ENCODE assay signal across 8 mouse cellular contexts in genomic region chr12:105010213-105010790, GRCm38 (mm10). TPM values are rescaled to one million over a fixed set of nuclear protein-coding genes. Genes with fewer than 3 reads are reported as not detected.
DNase-seq lines count a peak whose midpoint lies in the region; ATAC-seq and TF ChIP-seq lines count a peak whose summit lies in the region.

No protein-coding gene starts in this region.

- no peak for DNase-seq in cerebellum, adult 2 months
- DNase-seq in cerebellum, adult 8-10 months = no peak
- peak; percentile 64 for DNase-seq in ES-CJ7 (ENCODE audit: low read depth, low spot score)
- no peak for DNase-seq in B cell, adult 2 months
- no peak for DNase-seq in right cerebral cortex, postnatal 10 days (ENCODE audit: low spot score in 2 of 2)
- DNase-seq in adrenal gland, adult 8-10 months = no peak

- no peaks in the 10 kb centered on the region for H3K9me3 ChIP-seq in megakaryocyte, embryonic 14.5 days

- peaks cover 6% of the 10 kb centered on the region; the same call in 1 of the 2 replicates for H3K27me3 ChIP-seq in cerebellum, adult 2 months (ENCODE audit: control insufficient read depth, insufficient read depth, low read length)
- H3K27me3 ChIP-seq in megakaryocyte, embryonic 14.5 days (replicated peaks) = no peaks in the 10 kb centered on the region

- TF ChIP-seq CTCF in cerebellum, adult 2 months (IDR thresholded peaks at IDR 0.05; ENCODE audit: borderline replicate concordance, insufficient read depth, low read depth, low read length) = no peak

- 33% methylated on average over 9 of the region's 9 CpGs for WGBS in cerebellum, adult 2 months

- no peak for TF ChIP-seq POLR2A in cerebellum, adult 2 months (IDR thresholded peaks at IDR 0.05; ENCODE audit: borderline replicate concordance, insufficient read depth, low read length)

- ATAC-seq in granulocyte monocyte progenitor cell, adult 5-6 weeks (replicated peaks; ENCODE audit: poor library complexity, severe bottlenecking) = peak; percentile 2; the same call in 1 of the 2 replicates

- H3K36me3 ChIP-seq in megakaryocyte, embryonic 14.5 days (replicated peaks; ENCODE audit: low read length) = peaks cover 22% of the 10 kb centered on the region

- no peak overlapping the region for H3K27ac ChIP-seq in cerebellum, adult 2 months (ENCODE audit: insufficient read depth, low read length)

- H3K4me1 ChIP-seq in cerebellum, adult 2 months (ENCODE audit: control insufficient read depth, insufficient read depth, low read length) = no peaks in the 10 kb centered on the region
- H3K4me1 ChIP-seq in megakaryocyte, embryonic 14.5 days = peaks cover 92% of the 10 kb centered on the region

- peak overlapping the region; percentile 10 for H3K4me3 ChIP-seq in cerebellum, adult 2 months (replicated peaks; ENCODE audit: insufficient read depth, low read depth, low read length)
- peak overlapping the region; percentile 98 for H3K4me3 ChIP-seq in megakaryocyte, embryonic 14.5 days (replicated peaks)

RNA-seq across cellular contexts. Expression of gene Syne3, which starts 0.7 kb away (rescaled TPM):
- polyA plus RNA-seq in cerebellum, adult 2 months (2012; rRNA removed) = 1.1 and 1.2 TPM in 2 replicates
- 13.4 and 20.1 TPM in 2 replicates for total RNA-seq in granulocyte monocyte progenitor cell, adult 5-6 weeks (2014; fragmentation: Nextera tagmentation)
- 20.3 and 22.4 TPM in 2 replicates for total RNA-seq in granulocyte monocyte progenitor cell, adult 5-6 weeks (2017)
- 4.2 and 6.8 TPM in 2 replicates for polyA plus RNA-seq in megakaryocyte, embryonic 14.5 days (2012; ENCODE audit: insufficient read depth, low replicate concordance)
- 10 to 100 TPM; 12.0 to 20.8 (median 16.8) TPM for total RNA-seq in adrenal gland, adult 8-10 months (2022)

RNA-seq across cellular contexts. Expression of gene Glrx5, which starts 22.2 kb away (rescaled TPM):
- 85.9 and 101 TPM in 2 replicates for polyA plus RNA-seq in cerebellum, adult 2 months (2012; rRNA removed)
- total RNA-seq in granulocyte monocyte progenitor cell, adult 5-6 weeks (2014; fragmentation: Nextera tagmentation) = 50.7 and 56.1 TPM in 2 replicates
- total RNA-seq in granulocyte monocyte progenitor cell, adult 5-6 weeks (2017) = 27.2 and 29.8 TPM in 2 replicates
- polyA plus RNA-seq in megakaryocyte, embryonic 14.5 days (2012; ENCODE audit: insufficient read depth, low replicate concordance) = 46.1 and 131 TPM in 2 replicates
- total RNA-seq in adrenal gland, adult 8-10 months (2022) = 100 to 1,000 TPM; 132 to 279 (median 202) TPM
